Mouse (Mus musculus) spleen, postnatal 14 days (tissue): Measurements from ENCODE around the gene Kcnk6.
A peak's percentile ranks its signal among the peaks of the same experiment; 100 is the strongest.
"Not testable (repeated sequence)": the region's sequence is repeated elsewhere in the genome, so short reads cannot be mapped to it uniquely, and the experiment has no call there.

Source experiments
- DNase-seq, 2 experiments: peaks; one replicate each; pipeline ENCODE4 v3.0.0; 2021 to 2022; ENCODE audit warnings: low spot score in 2 of 2

Gene Kcnk6

GRCm38 (mm10) chr7:29247314-29247700 lies 15.0 kb upstream of the Kcnk6 start:
- peak; percentile 64 to 81 for DNase-seq

GRCm38 (mm10) chr7:29246619-29247313 lies 14.5 kb upstream of the Kcnk6 start:
- no peak for DNase-seq

- no peak for DNase-seq
Measured at GRCm38 (mm10) chr7:29246015-29246414, 13.7 kb upstream of the Kcnk6 start.

GRCm38 (mm10) chr7:29244732-29245416 lies 12.6 kb upstream of the Kcnk6 start:
- DNase-seq, result peak in 1 of 2 experiments; percentile 35

GRCm38 (mm10) chr7:29238019-29238967 lies 6.0 kb upstream of the Kcnk6 start, which contains the start of gene Yif1b:
Gene Yif1b, plus strand, starts transcription at chr7:29238329.
- DNase-seq, result peak; percentile 96 to 98

- DNase-seq, result not testable (repeated sequence)
Measured at GRCm38 (mm10) chr7:29237596-29237995, 5.3 kb upstream of the Kcnk6 start.

GRCm38 (mm10) chr7:29236593-29236992 lies 4.3 kb upstream of the Kcnk6 start:
- no peak for DNase-seq

GRCm38 (mm10) chr7:29234661-29235060 lies 2.3 kb upstream of the Kcnk6 start:
- no peak for DNase-seq

- no peak for DNase-seq
Measured at GRCm38 (mm10) chr7:29233745-29234144, 1.4 kb upstream of the Kcnk6 start.

- DNase-seq, result no peak
Measured at GRCm38 (mm10) chr7:29231517-29231916, 798 bp downstream of the Kcnk6 start.

- DNase-seq, result no peak
Measured at GRCm38 (mm10) chr7:29230560-29230959, 1.8 kb downstream of the Kcnk6 start.

GRCm38 (mm10) chr7:29228202-29228601 lies 4.1 kb downstream of the Kcnk6 start:
- no peak for DNase-seq

GRCm38 (mm10) chr7:29225520-29225919 lies 6.8 kb downstream of the Kcnk6 start:
- no peak for DNase-seq

GRCm38 (mm10) chr7:29224756-29225394 lies 7.4 kb downstream of the Kcnk6 start:
- DNase-seq, result no peak

GRCm38 (mm10) chr7:29214846-29215245 lies 17.5 kb downstream of the Kcnk6 start:
- no peak for DNase-seq

GRCm38 (mm10) chr7:29214236-29214635 lies 18.1 kb downstream of the Kcnk6 start:
- DNase-seq, result no peak

GRCm38 (mm10) chr7:29213675-29214082 lies 18.6 kb downstream of the Kcnk6 start, which contains the start of gene Catsperg1:
Gene Catsperg1, minus strand, starts transcription at chr7:29214035.
- no peak for DNase-seq

- DNase-seq, result not testable (repeated sequence)
Measured at GRCm38 (mm10) chr7:29212775-29213560, 19.3 kb downstream of the Kcnk6 start.

- DNase-seq, result no peak
Measured at GRCm38 (mm10) chr7:29212199-29212765, 20.0 kb downstream of the Kcnk6 start.
